Mouse (Mus musculus) embryonic fibroblast, embryonic 13.5 days (primary cell): ENCODE measurements around the gene Lrsam1.

Source experiments
- CTCF ChIP-seq: IDR thresholded peaks from 2 replicates; pipeline ENCODE4 v1.5.1; 2011; ENCODE audit warnings: mild to moderate bottlenecking, control low read depth, low read length, moderate library complexity, borderline replicate concordance; ENCODE audit not compliant: insufficient read depth
- POLR2A ChIP-seq: IDR thresholded peaks from 2 replicates; pipeline ENCODE4 v1.6.1; 2011; ENCODE audit warnings: low read depth, mild to moderate bottlenecking, control low read depth, low read length, moderate library complexity

GRCm38 (mm10) chr2:32997792-32998191, 36.4 kb upstream of the Lrsam1 start:
- TF ChIP-seq CTCF (no peak), POLR2A (no peak)
